Mouse (Mus musculus) kidney, postnatal 25 days (tissue): ENCODE measurements around the gene A630095N17Rik.
A peak's percentile ranks its signal among the peaks of the same experiment; 100 is the strongest.
"Not testable (repeated sequence)": the region's sequence is repeated elsewhere in the genome, so short reads cannot be mapped to it uniquely, and the experiment has no call there.

Experiments
- DNase-seq, 2 experiments: peaks; one replicate each; pipeline ENCODE4 v3.0.0; 2021; ENCODE audit warnings: mixed read lengths in 2 of 2

Gene A630095N17Rik

DNA sequence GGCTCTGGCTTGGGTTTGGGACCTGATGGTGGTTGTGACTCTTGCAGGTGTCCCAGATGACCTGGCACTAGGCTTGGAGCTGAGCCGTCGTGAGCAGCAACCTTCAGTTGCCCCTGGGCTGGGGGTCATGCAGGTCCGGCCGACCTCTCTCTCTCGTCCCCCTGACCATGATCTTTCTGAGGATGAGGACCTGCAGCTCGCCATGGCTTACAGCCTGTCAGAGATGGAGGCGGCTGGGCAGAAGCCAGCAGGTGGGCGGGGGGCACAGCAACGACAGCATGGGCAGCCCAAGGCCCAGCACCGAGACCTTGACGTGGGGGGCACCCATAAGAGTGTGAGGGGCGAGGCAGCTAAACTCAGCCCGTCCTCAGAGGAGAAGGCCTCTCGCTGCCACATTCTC, 11.5 kb upstream of the A630095N17Rik start:
- no peak for DNase-seq

DNA sequence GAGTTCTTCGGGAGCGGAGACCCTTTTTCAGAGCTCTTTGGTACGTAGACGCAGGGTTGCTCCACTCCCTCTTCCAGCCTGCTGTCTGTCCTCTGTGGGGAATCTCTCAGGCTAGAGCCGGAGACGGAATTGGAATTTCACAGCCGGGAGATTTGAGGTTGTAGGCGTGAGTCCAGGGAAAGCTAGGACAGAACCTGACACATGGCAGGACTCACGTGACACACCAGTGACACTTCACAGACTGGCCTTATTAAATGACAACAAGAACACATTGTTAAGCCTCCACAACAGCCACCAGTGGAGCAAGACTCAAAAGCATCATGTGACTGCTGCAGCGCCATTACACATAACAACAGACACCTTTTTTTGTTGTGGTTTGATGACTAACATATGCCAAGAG, 7.7 kb upstream of the A630095N17Rik start:
- no peak for DNase-seq

DNA sequence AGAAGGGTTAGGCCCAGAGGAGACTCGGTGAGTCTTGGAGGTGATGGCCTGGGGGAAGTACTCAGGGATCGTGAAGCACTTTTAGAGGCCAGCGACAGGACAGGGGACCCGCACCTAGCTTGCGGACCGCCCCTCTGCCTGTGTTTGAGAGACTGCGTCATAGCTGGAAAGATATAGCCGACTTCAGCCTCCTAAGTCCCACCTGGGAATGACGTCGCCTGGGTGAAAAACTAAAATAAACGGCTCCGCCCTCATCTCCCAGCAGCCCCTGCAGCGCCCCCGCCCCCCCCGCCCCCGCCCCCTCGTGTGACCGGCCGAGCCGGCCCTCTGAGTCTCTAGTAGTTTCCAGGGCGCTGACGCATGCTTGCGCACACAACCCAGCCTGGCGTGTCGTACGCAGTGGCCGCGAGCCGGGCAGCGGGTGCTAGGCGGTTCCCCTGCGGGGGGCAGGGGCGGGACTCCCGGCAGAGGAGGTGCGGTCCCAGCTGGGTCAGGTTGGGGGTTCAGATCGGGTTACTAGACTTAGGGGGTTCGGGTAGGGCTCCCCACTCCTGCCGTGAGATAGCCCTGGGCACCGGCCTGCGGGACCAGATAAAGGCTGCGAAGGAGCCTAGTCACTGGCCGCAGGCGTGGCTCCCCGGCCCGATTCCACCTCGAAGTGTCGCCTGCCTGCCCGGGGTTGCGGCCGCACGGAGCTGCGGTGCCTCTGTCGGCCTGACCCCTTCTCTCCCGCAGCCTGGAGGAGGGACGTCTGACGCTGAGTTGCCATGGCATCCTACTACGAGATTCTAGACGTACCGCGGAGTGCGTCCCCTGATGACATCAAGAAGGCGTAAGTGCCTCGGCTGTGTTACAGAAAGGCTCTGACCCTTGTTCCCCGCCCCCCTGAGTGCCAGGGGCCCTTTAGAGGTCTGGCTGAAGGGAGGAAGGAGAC, 4.5 kb upstream of the A630095N17Rik start, which contains the start of gene Dnajb2:
Gene Dnajb2, plus strand, starts transcription at position 290 of the 934 bp plus-strand sequence.
- peak; percentile 91 to 97 for DNase-seq

DNA sequence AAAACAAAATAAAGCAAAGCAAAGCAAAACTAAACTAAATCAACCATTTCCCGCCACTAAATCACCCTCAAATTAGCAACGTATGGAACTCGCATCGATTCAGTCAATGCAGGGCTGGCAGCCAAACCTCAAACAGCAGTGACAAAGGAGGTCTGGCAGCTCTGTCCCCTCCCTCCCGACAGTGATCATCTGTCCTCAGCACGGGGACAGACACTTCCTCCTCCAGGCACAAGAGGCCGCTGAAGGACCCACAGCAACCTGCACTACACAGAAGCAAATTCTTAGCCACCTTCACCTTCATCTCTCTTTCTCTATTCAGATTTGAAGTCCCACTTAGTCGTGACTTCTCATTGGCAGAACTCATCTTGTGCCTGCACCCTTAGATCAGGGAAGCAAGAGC, 2.7 kb upstream of the A630095N17Rik start:
- DNase-seq = peak; percentile 76 to 85

GRCm38 (mm10) chr1:75232489-75232888, 587 bp upstream of the A630095N17Rik start:
- not testable (repeated sequence) for DNase-seq

DNA sequence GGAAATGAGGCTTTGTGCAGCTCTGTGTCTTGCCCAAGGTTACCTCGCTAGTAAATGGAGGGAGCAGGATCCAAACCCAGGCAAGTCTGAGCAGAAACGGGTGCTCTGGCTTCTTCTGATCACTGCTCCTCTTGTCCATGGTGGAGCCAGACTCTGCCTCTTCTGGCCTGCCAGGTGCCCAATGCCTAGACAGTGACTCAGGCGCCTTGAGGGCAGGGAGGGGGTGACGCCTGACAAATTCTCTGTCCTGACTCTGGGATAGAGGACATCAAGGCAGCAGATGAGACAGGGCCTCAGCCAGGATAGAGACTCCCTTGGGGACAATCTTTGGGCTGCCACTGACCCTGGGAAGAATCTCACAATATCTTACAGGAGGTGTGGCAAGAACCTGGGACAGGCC, 678 bp downstream of the A630095N17Rik start:
- no peak for DNase-seq

- no peak for DNase-seq
These were observed 1.4 kb downstream of the A630095N17Rik start for GRCm38 (mm10) chr1:75230335-75230994.

- no peak for DNase-seq
These were observed 2.7 kb downstream of the A630095N17Rik start for GRCm38 (mm10) chr1:75229158-75229557.

GRCm38 (mm10) chr1:75227653-75228052, 4.2 kb downstream of the A630095N17Rik start:
- DNase-seq = no peak

- no peak for DNase-seq
These were observed 5.8 kb downstream of the A630095N17Rik start for GRCm38 (mm10) chr1:75226138-75226537.

DNA sequence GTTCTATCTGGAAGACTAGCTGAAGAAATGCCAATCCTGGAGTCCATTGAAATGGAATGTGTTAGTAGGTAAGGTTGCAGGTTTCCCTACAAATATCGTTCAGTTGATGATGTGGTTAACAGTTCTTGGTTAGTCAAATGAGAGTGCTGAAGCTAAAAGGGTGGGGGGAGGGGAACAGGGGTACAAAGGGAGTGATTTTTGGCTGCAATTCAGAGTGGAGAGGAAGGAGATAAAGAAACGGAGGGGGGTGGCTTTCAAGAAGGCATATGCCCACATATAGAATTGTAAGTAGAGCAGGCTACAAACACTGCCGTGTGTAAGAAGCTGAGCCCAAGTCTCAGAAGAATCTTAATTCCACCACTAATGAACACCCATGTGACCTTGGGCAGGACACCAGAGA, 6.4 kb downstream of the A630095N17Rik start:
- no peak for DNase-seq

DNA sequence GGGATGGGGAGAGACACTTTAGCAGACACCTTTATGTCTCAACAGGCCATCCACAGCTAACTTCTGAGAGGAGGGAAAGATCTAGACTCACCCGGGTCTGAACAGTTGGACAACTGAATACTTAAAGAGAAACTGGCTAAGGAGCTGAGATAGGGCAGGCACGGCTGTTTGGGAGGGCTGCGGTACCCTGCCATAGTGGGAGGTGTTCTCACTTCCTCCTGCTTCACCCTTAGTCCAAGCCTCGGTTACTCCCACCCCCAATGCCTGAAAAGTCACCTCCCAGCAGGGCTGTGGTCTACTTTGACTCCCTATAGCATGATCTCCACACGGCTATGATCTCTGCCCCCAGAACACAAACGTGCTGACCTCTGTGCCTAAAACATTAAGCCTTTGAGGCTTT, 8.4 kb downstream of the A630095N17Rik start:
- no peak for DNase-seq

DNA sequence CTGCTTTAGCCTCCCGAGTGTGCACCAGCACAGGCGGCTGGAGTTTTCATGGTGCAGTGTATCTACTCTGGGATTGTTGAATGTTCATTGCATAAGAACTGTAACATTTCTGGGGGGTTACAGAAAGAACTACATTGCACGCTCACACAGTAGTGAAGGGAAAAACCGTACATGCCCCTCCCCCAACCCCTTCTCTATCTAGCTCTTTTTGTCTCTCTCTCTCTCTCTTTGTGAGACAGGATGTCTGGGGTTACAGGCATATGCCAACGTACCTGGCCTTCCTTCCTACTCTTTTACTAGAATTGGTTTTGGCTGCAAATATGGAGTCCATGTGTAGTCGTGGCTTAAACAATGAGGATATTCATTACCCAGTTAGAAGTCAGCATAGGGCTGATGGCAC, 9.0 kb downstream of the A630095N17Rik start:
- no peak for DNase-seq

GRCm38 (mm10) chr1:75221538-75221937, 10.4 kb downstream of the A630095N17Rik start:
- DNase-seq = no peak

- peak; percentile 31 to 72 for DNase-seq
These were observed 12.4 kb downstream of the A630095N17Rik start, which contains the start of gene Tuba4a for GRCm38 (mm10) chr1:75219531-75219930. Gene Tuba4a (minus strand): TSS chr1:75219865.

DNA sequence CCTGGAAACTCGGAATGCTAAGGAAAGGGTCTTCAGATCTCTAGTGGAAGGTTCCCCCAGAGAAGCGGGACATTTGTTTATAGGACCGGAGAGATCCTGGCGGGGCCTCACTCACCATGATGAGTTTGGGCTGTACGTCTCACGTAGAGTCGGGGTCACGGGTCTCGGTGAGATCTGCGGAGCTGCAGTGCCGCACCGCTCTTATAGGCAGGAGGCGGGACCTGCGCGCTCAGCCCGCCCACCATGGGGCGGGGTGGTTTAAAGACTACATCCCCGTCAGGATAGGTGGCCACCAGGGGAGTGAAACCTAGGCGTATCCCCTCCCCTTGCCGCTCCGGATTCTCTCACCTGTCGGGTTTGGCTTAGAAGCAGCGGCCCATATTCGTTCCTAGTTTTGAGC, 12.8 kb downstream of the A630095N17Rik start:
- DNase-seq = peak; percentile 94 to 97

DNA sequence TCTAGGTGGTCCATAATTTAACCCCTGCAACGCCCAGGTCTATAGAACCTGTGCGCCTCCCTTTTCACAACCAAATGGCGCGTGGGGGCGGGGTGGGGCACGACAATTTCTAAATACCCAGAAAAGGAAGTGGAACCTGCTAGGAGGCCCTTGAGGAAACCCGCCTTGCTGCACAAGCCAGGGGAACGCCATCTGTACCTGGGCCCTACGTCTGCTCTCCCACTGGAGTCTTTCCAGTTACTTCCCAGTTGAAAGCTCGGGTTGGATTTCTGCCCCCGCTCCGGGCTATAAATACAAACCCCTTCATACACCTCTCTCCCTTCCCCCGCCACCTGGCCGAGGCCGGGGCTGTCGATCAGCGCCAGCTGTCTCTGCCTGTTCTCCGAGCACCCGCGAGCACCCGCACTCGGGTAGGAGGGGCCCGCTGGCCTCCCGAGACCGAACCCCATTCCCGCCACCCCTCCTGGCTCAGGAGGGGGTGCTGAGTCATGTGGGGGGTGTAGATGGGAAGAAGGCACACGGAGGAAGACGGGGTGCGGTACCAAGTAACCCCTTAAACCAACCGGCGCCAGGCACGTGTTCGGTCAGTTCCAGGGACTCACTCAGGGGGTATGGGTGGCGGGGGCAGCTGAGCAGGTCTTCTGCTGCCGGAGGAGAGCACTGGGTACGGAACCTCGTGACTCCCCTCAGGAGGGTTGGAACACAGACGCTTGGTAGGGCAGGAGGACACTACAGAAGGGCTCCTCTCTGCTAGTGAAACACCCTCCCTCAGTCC, 13.5 kb downstream of the A630095N17Rik start:
- DNase-seq = peak; percentile 42 to 74

GRCm38 (mm10) chr1:75217893-75218226, 14.0 kb downstream of the A630095N17Rik start:
- DNase-seq = no peak

GRCm38 (mm10) chr1:75216797-75217585, 14.9 kb downstream of the A630095N17Rik start:
- DNase-seq = peak in 1 of 2 experiments; percentile 75

DNA sequence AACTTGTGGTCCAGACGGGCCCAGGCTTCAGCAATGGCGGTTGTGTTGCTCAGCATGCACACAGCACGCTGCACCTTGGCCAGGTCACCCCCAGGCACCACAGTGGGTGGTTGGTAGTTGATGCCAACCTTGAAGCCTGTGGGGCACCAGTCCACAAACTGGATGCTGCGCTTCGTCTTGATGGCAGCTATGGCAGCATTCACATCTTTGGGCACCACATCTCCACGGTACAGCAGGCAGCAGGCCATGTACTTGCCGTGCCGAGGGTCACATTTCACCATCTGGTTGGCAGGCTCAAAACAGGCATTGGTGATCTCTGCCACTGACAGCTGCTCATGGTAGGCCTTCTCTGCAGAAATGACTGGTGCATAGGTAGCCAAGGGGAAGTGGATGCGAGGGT, 16.1 kb downstream of the A630095N17Rik start:
- DNase-seq = peak in 1 of 2 experiments; percentile 60

GRCm38 (mm10) chr1:75214886-75215285, 17.0 kb downstream of the A630095N17Rik start:
- DNase-seq = peak; percentile 80 to 88

GRCm38 (mm10) chr1:75214442-75214841, 17.5 kb downstream of the A630095N17Rik start:
- DNase-seq = peak; percentile 83 to 96
